Mouse (Mus musculus) spleen, embryonic (tissue): ENCODE measurements at regions not wholly inside any gene's neighbourhood (a gene's known extent, or its start where the extent isn't known, plus 50 kb on each side); places are given as distances from the start of the nearest gene placed in this dataset.

ENCODE experiments used
- CTCF ChIA-PET: fragments of 350-600 bp; sonication (Branson Sonifier 250); formaldehyde crosslinking; loops from one replicate; lab custom pipeline; 2022; lab: Charles Lee

- CTCF ChIA-PET = no interaction called here
Observed at GRCm38 (mm10) chr19:32881443-32881842, 124.1 kb downstream of the Pten start.

GRCm38 (mm10) chr19:32884279-32884678 is 127.0 kb downstream of the Pten start:
- CTCF ChIA-PET = no interaction called here

- CTCF ChIA-PET = interaction anchor here (0.6 kb wide), 1 partner anchor 216 kb away, joined by 3 read pairs; no protein-coding TSS in a partner anchor
Observed at GRCm38 (mm10) chr19:32885481-32886131, 128.3 kb downstream of the Pten start.

GRCm38 (mm10) chr19:32887190-32887589 is 129.9 kb downstream of the Pten start:
- CTCF ChIA-PET = no interaction called here

GRCm38 (mm10) chr19:32888616-32889305 is 131.5 kb downstream of the Pten start:
- CTCF ChIA-PET = no interaction called here

GRCm38 (mm10) chr19:32890801-32891200 is 133.5 kb downstream of the Pten start:
- CTCF ChIA-PET = interaction anchor here (0.7 kb wide), 1 partner anchor 451 kb away, joined by 3 read pairs; no protein-coding TSS in a partner anchor

- CTCF ChIA-PET = no interaction called here
Observed at GRCm38 (mm10) chr19:32892469-32892868, 135.2 kb downstream of the Pten start.

GRCm38 (mm10) chr19:32903454-32904108 is 146.3 kb downstream of the Pten start:
- CTCF ChIA-PET = interaction anchor here (0.6 kb wide), 1 partner anchor 254 kb away, joined by 18 read pairs; no protein-coding TSS in a partner anchor

GRCm38 (mm10) chr19:32904517-32904916 is 147.2 kb downstream of the Pten start:
- CTCF ChIA-PET = no interaction called here

GRCm38 (mm10) chr19:32905901-32906431 is 148.7 kb downstream of the Pten start:
- CTCF ChIA-PET = interaction anchor here (1.1 kb wide), 1 partner anchor 132 kb away, joined by 3 read pairs; no protein-coding TSS in a partner anchor

- CTCF ChIA-PET = interaction anchor here (1.1 kb wide), 1 partner anchor 131 kb away, joined by 3 read pairs; no protein-coding TSS in a partner anchor
Observed at GRCm38 (mm10) chr19:32906820-32907219, 149.5 kb downstream of the Pten start.

- CTCF ChIA-PET = interaction anchor here (0.6 kb wide), 2 partner anchors 8 to 305 kb away, joined by 4 to 6 read pairs; no protein-coding TSS in a partner anchor
Observed at GRCm38 (mm10) chr19:32910050-32910462, 152.8 kb downstream of the Pten start.

- CTCF ChIA-PET = no interaction called here
Observed at GRCm38 (mm10) chr19:32912323-32912722, 155.0 kb downstream of the Pten start.

- CTCF ChIA-PET = no interaction called here
Observed at GRCm38 (mm10) chr19:32916507-32917280, 159.4 kb downstream of the Pten start.

- CTCF ChIA-PET = no interaction called here
Observed at GRCm38 (mm10) chr19:32921021-32921420, 163.7 kb downstream of the Pten start.

- CTCF ChIA-PET = no interaction called here
Observed at GRCm38 (mm10) chr19:32923911-32924310, 166.6 kb downstream of the Pten start.

GRCm38 (mm10) chr19:32925628-32926505 is 168.6 kb downstream of the Pten start:
- CTCF ChIA-PET = interaction anchor here (0.5 to 0.6 kb wide), 3 partner anchors 64 to 143 kb away, joined by 3 to 11 read pairs (median 4); no protein-coding TSS in a partner anchor

- CTCF ChIA-PET = no interaction called here
Observed at GRCm38 (mm10) chr19:32926571-32926970, 169.3 kb downstream of the Pten start.

- CTCF ChIA-PET = no interaction called here
Observed at GRCm38 (mm10) chr19:32933676-32934075, 176.4 kb downstream of the Pten start.

- CTCF ChIA-PET = no interaction called here
Observed at GRCm38 (mm10) chr19:32935638-32936037, 178.3 kb downstream of the Pten start.
